Mouse (Mus musculus): ENCODE measurements around the gene Sval2.

Sval2 gene

DNA sequence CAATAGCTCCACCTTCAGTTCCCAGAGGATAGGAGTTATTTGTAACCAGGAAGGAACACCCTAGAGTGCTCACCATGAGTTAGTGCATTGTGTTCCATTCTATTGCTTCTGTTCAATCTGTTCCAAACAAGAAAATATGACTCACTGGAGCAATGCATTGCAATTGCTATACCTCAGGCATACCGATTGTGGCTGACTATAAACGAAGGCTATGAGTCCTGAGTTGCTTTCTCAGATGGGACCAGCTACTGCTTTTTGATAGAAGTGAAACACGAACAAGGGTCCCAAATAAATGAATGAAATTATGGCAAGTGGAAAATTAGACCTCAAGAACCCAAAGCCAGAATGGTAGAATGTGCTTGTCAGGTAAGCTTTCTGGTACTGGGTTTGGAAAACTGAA, at the start of gene Sval2:
Sval2 (plus strand) TSS at position 301 of the 400 bp plus-strand sequence.
- DNase-seq (ENCODE audit: low read depth, low spot score): no peak

DNA sequence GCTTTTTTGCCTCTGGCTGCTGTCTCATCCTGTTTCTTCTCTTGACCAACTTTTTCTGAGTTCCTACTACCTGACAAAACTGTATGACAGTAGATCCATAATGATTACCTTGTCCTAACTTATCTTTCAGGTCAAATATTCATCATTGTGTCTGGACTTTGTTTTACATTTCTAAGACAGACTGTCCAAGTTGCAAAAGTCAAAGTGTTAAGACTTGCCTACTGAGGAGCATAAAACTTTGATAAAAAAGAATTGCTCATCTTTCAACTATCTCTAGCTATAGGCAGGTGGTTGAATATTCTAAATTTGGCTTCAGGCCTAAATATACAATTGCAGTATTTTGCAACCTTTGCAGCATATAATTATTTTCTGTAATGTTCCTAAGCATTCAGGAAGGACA, 28.7 kb upstream of the Sval2 start:
- DNase-seq (ENCODE audit: low read depth, low spot score): no peak

DNA sequence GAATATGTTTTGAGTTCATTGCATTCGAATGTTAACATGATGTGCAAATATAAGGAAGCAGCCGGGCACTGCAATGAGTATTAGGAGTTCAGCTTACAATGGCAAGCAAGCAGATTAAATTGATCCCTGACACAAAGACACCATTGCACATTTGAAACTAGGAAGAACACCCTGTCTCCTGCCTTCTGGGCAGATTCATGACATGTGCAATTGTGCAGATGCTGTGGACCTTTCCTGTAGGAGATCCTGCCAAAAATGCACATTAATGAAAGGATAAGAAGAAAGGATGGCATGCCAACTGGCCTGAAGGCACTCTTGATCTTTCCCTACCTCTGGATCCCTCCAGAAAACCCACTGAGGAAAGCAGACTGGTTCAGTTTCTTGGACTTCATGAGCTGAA, 23.3 kb upstream of the Sval2 start:
- DNase-seq (ENCODE audit: low read depth, low spot score): no peak

DNA sequence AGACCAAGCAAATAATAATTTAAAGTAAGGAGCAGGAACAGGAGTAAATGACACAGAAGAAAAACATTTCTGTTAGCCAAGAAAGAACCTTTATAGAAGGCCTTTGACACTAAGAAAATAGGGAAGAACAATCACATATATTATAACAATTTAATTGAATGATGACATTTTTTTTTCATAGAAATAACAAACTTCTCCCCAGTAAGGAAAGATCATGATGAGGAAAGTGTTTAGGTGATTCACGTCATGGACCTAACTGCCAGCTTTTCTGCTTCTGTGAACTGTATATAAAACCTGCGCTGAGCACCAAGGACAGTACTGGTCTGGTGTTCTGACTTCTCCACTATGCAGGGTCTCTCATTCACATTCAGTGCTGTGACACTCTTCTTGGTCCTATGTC, 5.6 kb upstream of the Sval2 start, which contains the start of gene Pip:
Pip (plus strand) TSS at position 301 of the 400 bp plus-strand sequence.
- DNase-seq (ENCODE audit: low read depth, low spot score): no peak

DNA sequence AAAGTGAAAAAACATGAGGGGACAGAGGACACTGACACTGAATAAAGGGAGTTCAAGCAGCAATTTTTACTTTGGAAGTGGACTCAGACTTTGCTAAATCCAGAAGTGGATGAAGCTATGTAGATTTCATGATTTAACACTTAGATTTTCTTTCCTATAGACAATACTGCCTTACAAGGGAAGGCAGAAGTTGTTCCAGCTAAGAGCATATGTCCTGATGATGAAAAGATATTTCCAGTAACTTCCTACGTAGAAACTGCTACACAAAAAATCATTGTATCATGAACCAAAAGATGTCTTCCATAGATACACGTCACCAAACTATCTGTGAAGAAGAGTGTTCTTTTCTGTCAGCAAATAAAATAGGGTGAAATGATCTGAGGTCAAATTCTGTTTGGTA, 11.2 kb downstream of the Sval2 start:
- DNase-seq (ENCODE audit: low read depth, low spot score): no peak

DNA sequence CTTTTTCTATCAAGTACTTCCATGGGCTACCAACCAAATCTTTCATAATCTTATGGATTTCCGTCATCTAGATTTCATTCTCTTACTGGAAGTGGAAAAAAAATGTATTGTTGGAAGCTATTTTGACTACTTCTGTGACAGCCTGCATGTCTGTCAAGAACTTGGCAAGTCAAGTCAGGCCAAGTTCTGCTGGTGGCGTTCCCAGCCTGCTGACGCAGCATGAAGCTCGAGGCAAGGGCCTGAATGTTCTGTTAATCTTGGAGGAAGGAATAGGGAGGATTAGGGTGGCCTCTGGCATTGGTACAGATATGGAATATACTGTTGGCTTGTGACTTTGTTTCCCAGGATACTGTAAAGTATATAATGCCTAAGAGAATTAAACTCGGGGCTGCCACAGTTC, 58.8 kb downstream of the Sval2 start:
- DNase-seq (ENCODE audit: low read depth, low spot score): no peak
